Mouse (Mus musculus): ENCODE measurements at regions not wholly inside any gene's neighbourhood (a gene's known extent, or its start where the extent isn't known, plus 50 kb on each side); places are given as distances from the start of the nearest gene placed in this dataset.

GRCm38 (mm10) chrX:10770575-10770974, 55.8 kb downstream of the Mid1ip1 start:
- no peak for DNase-seq (ENCODE audit: extremely low read depth, low read depth, low spot score)

DNA sequence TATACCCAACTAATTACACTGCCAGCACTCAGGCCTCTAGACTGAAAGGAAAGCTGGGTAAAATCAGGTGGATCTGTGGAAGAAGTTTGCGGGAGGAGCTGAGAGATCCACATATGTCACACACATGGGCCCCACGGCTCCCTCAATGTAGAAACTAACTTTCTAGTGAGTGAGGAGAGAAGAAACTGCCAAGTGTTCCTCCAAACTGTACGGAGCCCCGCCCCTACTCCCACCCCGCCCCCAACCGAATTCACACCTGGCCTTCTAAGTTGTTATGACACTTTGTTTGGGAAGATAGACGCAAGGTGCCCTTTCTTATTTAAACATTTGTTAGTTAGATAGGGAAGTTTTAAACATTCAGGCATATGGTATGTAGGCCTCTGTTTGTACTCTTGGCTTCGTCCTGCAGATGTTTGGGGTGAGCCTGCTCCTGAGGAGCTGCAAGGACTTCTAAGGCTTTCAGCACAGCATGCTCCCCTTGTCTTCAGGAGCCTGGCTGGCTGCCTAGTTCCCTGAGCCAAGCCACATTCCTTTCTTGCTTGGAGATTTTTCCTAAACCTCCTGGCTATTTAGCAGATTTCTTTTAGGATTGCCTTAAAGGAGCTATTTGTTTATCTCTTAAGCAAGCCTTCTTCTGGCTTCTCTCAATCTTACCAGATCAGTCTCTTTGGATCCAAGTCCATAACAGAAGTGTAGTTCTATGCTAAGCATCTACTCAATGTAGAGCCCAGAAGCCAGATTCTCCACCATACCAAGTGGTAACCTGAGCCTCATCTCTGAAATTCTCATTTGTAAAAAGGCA, 61.1 kb downstream of the Mid1ip1 start:
- no peak for DNase-seq (ENCODE audit: extremely low read depth, low read depth, low spot score)

GRCm38 (mm10) chrX:10776516-10776818, 61.7 kb downstream of the Mid1ip1 start:
- no peak for DNase-seq (ENCODE audit: extremely low read depth, low read depth, low spot score)

- peak; percentile 4 for DNase-seq (ENCODE audit: extremely low read depth, low read depth, low spot score)
Observed at GRCm38 (mm10) chrX:10778014-10778413, 63.2 kb downstream of the Mid1ip1 start.

DNA sequence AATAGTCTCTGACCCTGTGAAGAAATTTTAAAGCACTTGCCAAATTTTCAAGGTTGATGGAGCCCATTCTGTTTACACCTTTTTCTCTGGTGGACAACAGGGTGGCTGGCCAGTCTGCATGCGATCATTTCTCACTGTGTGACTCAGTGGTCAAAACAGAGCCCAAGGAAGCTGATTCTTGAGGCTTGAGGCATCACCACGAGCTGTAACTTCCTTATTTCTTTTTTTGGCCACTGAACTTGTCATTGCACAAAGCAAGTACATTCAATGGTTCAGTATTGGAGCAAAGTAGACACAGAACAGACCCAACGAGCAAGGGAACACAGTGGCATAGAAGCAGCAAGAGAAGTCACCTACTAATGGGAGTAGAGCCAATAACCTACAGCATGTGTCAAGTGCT, 71.5 kb downstream of the Mid1ip1 start:
- no peak for DNase-seq (ENCODE audit: extremely low read depth, low read depth, low spot score)

- DNase-seq (ENCODE audit: extremely low read depth, low read depth, low spot score) = no peak
Observed at GRCm38 (mm10) chrX:10787057-10787456, 72.2 kb downstream of the Mid1ip1 start.

- DNase-seq (ENCODE audit: extremely low read depth, low read depth, low spot score) = no peak
Observed at GRCm38 (mm10) chrX:10820313-10820920, 105.6 kb downstream of the Mid1ip1 start.

GRCm38 (mm10) chrX:10833681-10834080, 118.9 kb downstream of the Mid1ip1 start:
- DNase-seq (ENCODE audit: extremely low read depth, low read depth, low spot score) = no peak

DNA sequence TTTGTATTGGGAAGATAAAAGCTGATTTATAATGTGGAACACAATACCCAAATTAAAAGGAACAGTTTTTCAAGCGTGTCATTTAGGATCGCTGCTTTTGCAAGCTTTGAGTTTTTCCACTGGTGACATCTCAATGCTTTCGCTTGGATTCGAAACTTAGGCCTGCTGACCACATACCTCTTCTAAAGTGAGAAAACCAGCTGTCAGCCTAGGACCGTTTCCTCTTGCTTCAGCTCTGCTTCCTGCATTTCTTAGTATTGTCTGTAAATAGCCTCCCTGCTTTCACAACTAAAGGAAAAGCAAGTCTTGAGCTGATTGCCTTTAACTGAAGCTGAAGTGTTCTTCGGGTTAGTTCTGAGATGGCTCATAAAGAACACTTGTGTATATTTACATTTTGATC, 142.3 kb downstream of the Mid1ip1 start:
- DNase-seq (ENCODE audit: extremely low read depth, low read depth, low spot score) = no peak

- DNase-seq (ENCODE audit: extremely low read depth, low read depth, low spot score) = no peak
Observed at GRCm38 (mm10) chrX:10857668-10858067, 142.9 kb downstream of the Mid1ip1 start.

DNA sequence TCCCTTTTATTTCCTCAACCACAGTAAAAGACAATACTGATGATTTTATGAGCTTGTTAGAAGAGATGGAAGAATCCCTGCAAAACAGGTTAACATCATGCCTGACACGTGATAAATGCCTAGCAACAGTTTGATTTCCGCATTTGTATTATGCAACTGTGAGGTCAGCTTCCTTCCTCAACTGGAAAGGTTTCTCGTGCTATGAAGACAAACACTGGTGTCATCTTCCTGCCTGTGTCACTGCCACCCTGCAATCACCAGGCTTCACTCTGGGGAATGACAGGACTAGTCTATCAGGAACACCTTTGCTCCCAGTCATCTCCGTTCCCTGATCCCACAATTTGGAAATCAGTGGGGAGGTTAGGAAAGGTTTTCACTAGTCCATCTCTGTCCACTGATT, 156.8 kb downstream of the Mid1ip1 start:
- no peak for DNase-seq (ENCODE audit: extremely low read depth, low read depth, low spot score)

GRCm38 (mm10) chrX:10877856-10878255, 163.0 kb downstream of the Mid1ip1 start:
- DNase-seq (ENCODE audit: extremely low read depth, low read depth, low spot score) = no peak

- DNase-seq (ENCODE audit: extremely low read depth, low read depth, low spot score) = no peak
Observed at GRCm38 (mm10) chrX:10878922-10879321, 164.1 kb downstream of the Mid1ip1 start.

- DNase-seq (ENCODE audit: extremely low read depth, low read depth, low spot score) = no peak
Observed at GRCm38 (mm10) chrX:10883729-10884464, 169.1 kb downstream of the Mid1ip1 start.

DNA sequence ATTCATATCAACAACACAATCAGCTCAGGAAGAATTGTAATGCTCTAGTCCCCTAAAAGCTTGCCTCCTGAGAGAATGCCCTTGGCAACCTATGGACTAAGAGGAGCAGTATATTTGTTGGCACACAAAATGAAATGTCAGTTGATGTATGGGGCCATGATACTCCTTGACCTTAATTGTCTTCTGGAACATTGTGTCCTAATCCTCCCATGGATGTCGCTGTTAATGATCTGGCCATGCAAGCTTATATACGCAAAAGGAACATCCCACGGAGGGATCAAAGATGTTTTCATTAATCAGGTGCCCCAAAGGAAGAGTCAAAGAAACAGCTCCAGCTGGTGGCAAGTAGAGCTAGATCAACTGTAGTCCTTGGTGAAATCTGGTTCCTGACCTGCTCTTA, 178.0 kb downstream of the Mid1ip1 start:
- DNase-seq (ENCODE audit: extremely low read depth, low read depth, low spot score) = peak; percentile 74

DNA sequence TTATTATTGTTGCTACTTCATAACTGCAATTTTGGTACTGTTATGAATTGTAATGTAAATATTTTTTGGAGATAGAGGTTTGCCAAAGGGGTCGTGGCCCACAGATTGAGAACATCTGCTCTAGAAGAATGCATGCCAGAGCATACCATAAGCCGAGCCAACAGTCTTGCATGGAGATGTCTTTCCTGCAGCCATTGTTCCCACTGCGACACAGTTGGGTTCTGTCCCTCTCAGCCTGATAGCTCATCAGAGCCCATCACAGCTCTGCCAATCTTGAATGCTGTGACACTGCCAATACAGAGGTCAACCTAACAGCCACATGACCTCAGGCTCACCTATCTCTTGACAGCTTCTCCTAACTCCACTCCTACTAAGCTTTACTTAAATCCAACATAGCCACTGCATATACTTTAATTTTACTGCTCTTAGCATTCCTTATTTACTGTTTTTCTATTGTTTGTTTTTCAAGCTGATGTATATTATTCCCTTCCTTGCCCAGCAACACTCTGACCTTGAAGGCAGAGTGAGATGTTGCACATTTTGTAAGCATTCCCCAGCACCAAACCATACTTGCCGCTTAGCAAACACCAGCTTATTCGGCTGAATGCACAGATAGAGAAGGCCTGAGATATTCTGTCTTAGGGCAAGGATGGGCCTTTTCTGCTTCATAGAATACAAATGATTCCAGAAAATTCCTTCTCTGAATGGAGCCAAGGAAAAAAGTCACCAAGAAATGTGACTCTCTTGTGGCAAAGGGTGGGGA, 181.6 kb downstream of the Mid1ip1 start:
- DNase-seq (ENCODE audit: extremely low read depth, low read depth, low spot score) = no peak

GRCm38 (mm10) chrX:10902686-10903085, 187.9 kb downstream of the Mid1ip1 start:
- no peak for DNase-seq (ENCODE audit: extremely low read depth, low read depth, low spot score)

DNA sequence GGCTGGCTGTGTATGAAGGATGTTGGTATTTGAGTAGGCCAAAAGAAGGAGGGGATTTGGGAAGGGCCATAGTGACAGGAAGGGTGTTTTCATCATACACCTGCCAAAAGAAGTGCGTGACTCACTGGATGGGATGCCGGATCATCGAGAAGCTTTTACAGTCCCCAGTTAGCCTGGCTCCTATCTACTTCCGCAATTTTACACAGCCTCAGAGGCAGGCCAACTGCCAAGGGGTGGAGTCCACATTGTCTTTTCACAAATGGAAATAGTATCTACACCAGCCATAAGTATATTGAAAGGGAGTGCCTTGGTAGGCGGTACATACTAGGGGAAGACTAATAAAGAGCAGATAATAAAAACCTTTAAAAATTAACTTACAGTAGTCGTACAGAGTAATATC, 189.3 kb downstream of the Mid1ip1 start:
- no peak for DNase-seq (ENCODE audit: extremely low read depth, low read depth, low spot score)

GRCm38 (mm10) chrX:10904889-10905288, 190.1 kb downstream of the Mid1ip1 start:
- DNase-seq (ENCODE audit: extremely low read depth, low read depth, low spot score) = no peak

- DNase-seq (ENCODE audit: extremely low read depth, low read depth, low spot score) = no peak
Observed at GRCm38 (mm10) chrX:10911127-10912061, 196.6 kb downstream of the Mid1ip1 start.
